Mouse (Mus musculus) heart, embryonic 15.5 days (tissue): Measurements from ENCODE around the gene Csrnp2. TPM values are rescaled to one million over a fixed set of nuclear protein-coding genes. Genes with fewer than 3 reads are reported as not detected.

Experiments used
- ATAC-seq: fragments of 200-750 bp; cut with Nextera tagmentation; replicated peaks from 2 replicates; pipeline ENCODE4 v1.8.0; 2017; ENCODE audit warnings: low read depth, moderate TSS enrichment; ENCODE audit not compliant: insufficient number of reproducible peaks, insufficient read depth, low FRiP score
- H3K27ac ChIP-seq: fragments of 300-500 bp; sonication (generic); 2 replicates; pipeline ENCODE4 v1.5.1; 2015; ENCODE audit warnings: mild to moderate bottlenecking, inconsistent platforms
- H3K27me3 ChIP-seq: fragments of 300-500 bp; sonication (generic); 2 replicates; pipeline ENCODE4 v1.6.1; 2015; ENCODE audit warnings: inconsistent platforms
- H3K36me3 ChIP-seq: fragments of 300-500 bp; sonication (generic); 2 replicates; pipeline ENCODE4 v1.6.1; 2015; ENCODE audit warnings: mild to moderate bottlenecking, inconsistent platforms
- H3K4me1 ChIP-seq: fragments of 300-500 bp; sonication (generic); replicated peaks from 2 replicates; pipeline ENCODE4 v1.6.1; 2015; ENCODE audit warnings: inconsistent platforms
- H3K4me2 ChIP-seq: fragments of 300-500 bp; sonication (generic); 2 replicates; pipeline ENCODE4 v1.6.1; 2015; ENCODE audit warnings: inconsistent platforms, mild to moderate bottlenecking, moderate library complexity
- H3K4me3 ChIP-seq: fragments of 300-500 bp; sonication (generic); 2 replicates; pipeline ENCODE4 v1.5.1; 2015; ENCODE audit warnings: mild to moderate bottlenecking, inconsistent platforms
- H3K9ac ChIP-seq: fragments of 300-500 bp; sonication (generic); 2 replicates; pipeline ENCODE4 v1.6.1; 2015; ENCODE audit warnings: mild to moderate bottlenecking, inconsistent platforms
- H3K9me3 ChIP-seq: fragments of 300-500 bp; sonication (generic); replicated peaks from 2 replicates; pipeline ENCODE4 v1.6.1; 2016; ENCODE audit warnings: inconsistent platforms
- WGBS: fragments of 180-500 bp; shearing (Covaris S2); methylation state at CpG from one replicate; pipeline ENCODE4 v1.1.7; 2015; ENCODE audit warnings: mixed read lengths; 5-methylcytosine and 5-hydroxymethylcytosine counted together
- polyA plus RNA-seq: library from polyadenylated mRNA; unstranded; fragments of >200 nt; fragmentation: Nextera tagmentation; extraction: Ambion mirVana; gene quantifications from 2 replicates; pipeline ENCODE4 v1.2.1, GENCODE M21; 2015

Gene Csrnp2
- polyA plus RNA-seq, 1 experiment from 2014 or later = 6.8 TPM

GRCm38 (mm10) chr15:100457340-100457739 is 37.9 kb downstream of the Csrnp2 start:
- Histone ChIP-seq H3K9ac (no peak overlapping the region), H3K4me1 (peaks cover 6% of the 10 kb centered on the region; the same call in 1 of the 2 replicates), H3K27ac (no peak overlapping the region), H3K4me3 (no peak overlapping the region), H3K36me3 (no peaks in the 10 kb centered on the region), H3K27me3 (peaks cover 3% of the 10 kb centered on the region; the same call in 1 of the 2 replicates), H3K9me3 (no peaks in the 10 kb centered on the region), H3K4me2 (peak overlapping the region; percentile 32; the same call in 1 of the 2 replicates)
- 3% methylated on average over 17 of the region's 17 CpGs for WGBS
- ATAC-seq = 0 out of 2 replicates have a peak, but pooled peaks have one; percentile 43

- Histone ChIP-seq H3K4me3 (no peak overlapping the region), H3K9ac (no peak overlapping the region), H3K27ac (no peak overlapping the region), H3K4me1 (peaks cover 6% of the 10 kb centered on the region; the same call in 1 of the 2 replicates), H3K36me3 (no peaks in the 10 kb centered on the region), H3K9me3 (no peaks in the 10 kb centered on the region), H3K4me2 (no peak overlapping the region), H3K27me3 (peaks cover 3% of the 10 kb centered on the region; the same call in 1 of the 2 replicates)
- ATAC-seq = no peak
- 72% methylated on average over 7 of the region's 7 CpGs for WGBS
These were observed 38.8 kb downstream of the Csrnp2 start for GRCm38 (mm10) chr15:100456356-100456991.

GRCm38 (mm10) chr15:100452486-100452885 is 42.8 kb downstream of the Csrnp2 start:
- Histone ChIP-seq H3K4me2 (no peak overlapping the region), H3K9ac (no peak overlapping the region), H3K4me1 (no peaks in the 10 kb centered on the region), H3K9me3 (no peaks in the 10 kb centered on the region), H3K27me3 (no peaks in the 10 kb centered on the region; the same call in 1 of the 2 replicates), H3K4me3 (no peak overlapping the region), H3K36me3 (no peaks in the 10 kb centered on the region), H3K27ac (no peak overlapping the region)
- no peak for ATAC-seq
- WGBS = 68% methylated on average over 11 of the region's 11 CpGs

GRCm38 (mm10) chr15:100451245-100451644 is 44.0 kb downstream of the Csrnp2 start:
- H3K9ac ChIP-seq = no peak overlapping the region

GRCm38 (mm10) chr15:100449495-100449894 is 45.8 kb downstream of the Csrnp2 start:
- H3K4me3 ChIP-seq = no peak overlapping the region
- WGBS = 72% methylated on average over 3 of the region's 3 CpGs
- no peak overlapping the region for H3K9ac ChIP-seq
- no peak for ATAC-seq
- no peaks in the 10 kb centered on the region for H3K27me3 ChIP-seq
- H3K4me2 ChIP-seq = no peak overlapping the region
- no peak overlapping the region for H3K27ac ChIP-seq
- no peaks in the 10 kb centered on the region for H3K9me3 ChIP-seq
- no peaks in the 10 kb centered on the region for H3K4me1 ChIP-seq
- no peaks in the 10 kb centered on the region for H3K36me3 ChIP-seq

More at GRCm38 (mm10) chr15:100451245-100451644, 44.0 kb downstream of the Csrnp2 start:
- H3K27me3 ChIP-seq = no peaks in the 10 kb centered on the region
- no peak overlapping the region for H3K4me2 ChIP-seq
- WGBS = 60% methylated on average over 16 of the region's 16 CpGs
- H3K4me3 ChIP-seq = no peak overlapping the region
- no peaks in the 10 kb centered on the region for H3K36me3 ChIP-seq
- no peaks in the 10 kb centered on the region for H3K4me1 ChIP-seq
- no peaks in the 10 kb centered on the region for H3K9me3 ChIP-seq
- ATAC-seq = no peak
- no peak overlapping the region for H3K27ac ChIP-seq

- H3K4me3 ChIP-seq = no peak overlapping the region
- no peak for ATAC-seq
- H3K27me3 ChIP-seq = no peaks in the 10 kb centered on the region
- H3K4me1 ChIP-seq = peaks cover 6% of the 10 kb centered on the region
- H3K27ac ChIP-seq = no peak overlapping the region
- no peak overlapping the region for H3K4me2 ChIP-seq
- WGBS = 70% methylated on average over 4 of the region's 4 CpGs
- H3K9me3 ChIP-seq = no peaks in the 10 kb centered on the region
- no peak overlapping the region for H3K9ac ChIP-seq
- no peaks in the 10 kb centered on the region for H3K36me3 ChIP-seq
These were observed 46.7 kb downstream of the Csrnp2 start for GRCm38 (mm10) chr15:100448572-100448971.

- peaks cover 6% of the 10 kb centered on the region for H3K4me1 ChIP-seq
- no peak overlapping the region for H3K27ac ChIP-seq
- no peak overlapping the region for H3K4me2 ChIP-seq
- no peak for ATAC-seq
- H3K4me3 ChIP-seq = no peak overlapping the region
- H3K9ac ChIP-seq = no peak overlapping the region
- 75% methylated on average over 2 of the region's 2 CpGs for WGBS
- no peaks in the 10 kb centered on the region for H3K9me3 ChIP-seq
- H3K36me3 ChIP-seq = no peaks in the 10 kb centered on the region
- no peaks in the 10 kb centered on the region for H3K27me3 ChIP-seq
These were observed 48.4 kb downstream of the Csrnp2 start for GRCm38 (mm10) chr15:100446887-100447286.

GRCm38 (mm10) chr15:100443126-100443922 is 52.0 kb downstream of the Csrnp2 start:
- Histone ChIP-seq H3K4me1 (peaks cover 6% of the 10 kb centered on the region), H3K4me2 (peak overlapping the region; percentile 73), H3K27ac (peak overlapping the region; percentile 80), H3K4me3 (peak overlapping the region; percentile 51), H3K9ac (peak overlapping the region; percentile 58), H3K27me3 (no peaks in the 10 kb centered on the region), H3K9me3 (no peaks in the 10 kb centered on the region), H3K36me3 (no peaks in the 10 kb centered on the region)
- peak; percentile 98 for ATAC-seq
- under 1% methylated on average over 20 of the region's 31 CpGs for WGBS

- no peak for ATAC-seq
These were observed 58.8 kb downstream of the Csrnp2 start for GRCm38 (mm10) chr15:100436518-100436917.

GRCm38 (mm10) chr15:100436112-100436511 is 59.2 kb downstream of the Csrnp2 start:
- H3K4me1 ChIP-seq = peaks cover 3% of the 10 kb centered on the region; the same call in 1 of the 2 replicates
- H3K9ac ChIP-seq = no peak overlapping the region
- H3K4me3 ChIP-seq = no peak overlapping the region
- WGBS = 39% methylated on average over 4 of the region's 4 CpGs
- H3K36me3 ChIP-seq = no peaks in the 10 kb centered on the region
- H3K9me3 ChIP-seq = no peaks in the 10 kb centered on the region
- no peak overlapping the region for H3K4me2 ChIP-seq
- H3K27me3 ChIP-seq = no peaks in the 10 kb centered on the region
- ATAC-seq = no peak
- H3K27ac ChIP-seq = 0 out of 2 replicates have a peak overlapping the region, but pooled peaks have one; percentile 15

More at GRCm38 (mm10) chr15:100436518-100436917, 58.8 kb downstream of the Csrnp2 start:
- H3K27ac ChIP-seq = 0 out of 2 replicates have a peak overlapping the region, but pooled peaks have one; percentile 15
- WGBS = 61% methylated on average over 10 of the region's 10 CpGs
- no peaks in the 10 kb centered on the region for H3K36me3 ChIP-seq
- H3K4me2 ChIP-seq = no peak overlapping the region
- H3K9me3 ChIP-seq = no peaks in the 10 kb centered on the region
- no peak overlapping the region for H3K9ac ChIP-seq
- H3K4me3 ChIP-seq = no peak overlapping the region
- peaks cover 3% of the 10 kb centered on the region; the same call in 1 of the 2 replicates for H3K4me1 ChIP-seq
- no peaks in the 10 kb centered on the region for H3K27me3 ChIP-seq

GRCm38 (mm10) chr15:100433234-100433633 is 62.1 kb downstream of the Csrnp2 start:
- Histone ChIP-seq H3K4me1 (peaks cover 7% of the 10 kb centered on the region), H3K4me3 (no peak overlapping the region), H3K4me2 (no peak overlapping the region), H3K9me3 (no peaks in the 10 kb centered on the region), H3K9ac (no peak overlapping the region), H3K27ac (no peak overlapping the region), H3K27me3 (no peaks in the 10 kb centered on the region), H3K36me3 (no peaks in the 10 kb centered on the region)
- whole genome bisulfite sequencing = 54% methylated on average over 4 of the region's 4 CpGs
- no peak for ATAC-seq
